Mouse (Mus musculus): ENCODE measurements around the gene Islr2.
"Not testable (repeated sequence)": the region's sequence is repeated elsewhere in the genome, so short reads cannot be mapped to it uniquely, and the experiment has no call there.

Gene Islr2

GRCm38 (mm10) chr9:58203516-58204447, at the start of gene Islr2, which contains the start of gene Islr:
Gene Islr2 (minus strand): TSS chr9:58204319.
Gene Islr (minus strand): TSS chr9:58204306.
- peak; percentile 47 for DNase-seq (ENCODE audit: low spot score)

GRCm38 (mm10) chr9:58253805-58254122, 49.6 kb upstream of the Islr2 start:
- not testable (repeated sequence) for DNase-seq (ENCODE audit: low spot score)

GRCm38 (mm10) chr9:58253033-58253804, 49.1 kb upstream of the Islr2 start, which contains the start of gene Stoml1:
Gene Stoml1 (plus strand): TSS chr9:58253164.
- DNase-seq (ENCODE audit: low spot score): peak; percentile 92

- DNase-seq (ENCODE audit: low spot score): not testable (repeated sequence)
Measured at GRCm38 (mm10) chr9:58250730-58251129, 46.6 kb upstream of the Islr2 start.

- no peak for DNase-seq (ENCODE audit: low spot score)
Measured at GRCm38 (mm10) chr9:58250322-58250721, 46.2 kb upstream of the Islr2 start.

GRCm38 (mm10) chr9:58249592-58250192, 45.6 kb upstream of the Islr2 start, which contains the start of gene Pml:
Gene Pml (minus strand): TSS chr9:58249786.
- peak; percentile 70 for DNase-seq (ENCODE audit: low spot score)

- DNase-seq (ENCODE audit: low spot score): no peak
Measured at GRCm38 (mm10) chr9:58248746-58249413, 44.8 kb upstream of the Islr2 start.

- DNase-seq (ENCODE audit: low spot score): peak; percentile 70
Measured at GRCm38 (mm10) chr9:58247064-58247759, 43.1 kb upstream of the Islr2 start.

- no peak for DNase-seq (ENCODE audit: low spot score)
Measured at GRCm38 (mm10) chr9:58246083-58246591, 42.0 kb upstream of the Islr2 start.

- no peak for DNase-seq (ENCODE audit: low spot score)
Measured at GRCm38 (mm10) chr9:58243696-58244095, 39.6 kb upstream of the Islr2 start.

GRCm38 (mm10) chr9:58242696-58243095, 38.6 kb upstream of the Islr2 start:
- no peak for DNase-seq (ENCODE audit: low spot score)

- peak; percentile 50 for DNase-seq (ENCODE audit: low spot score)
Measured at GRCm38 (mm10) chr9:58241780-58242485, 37.8 kb upstream of the Islr2 start.

- no peak for DNase-seq (ENCODE audit: low spot score)
Measured at GRCm38 (mm10) chr9:58234502-58235015, 30.4 kb upstream of the Islr2 start.

- DNase-seq (ENCODE audit: low spot score): no peak
Measured at GRCm38 (mm10) chr9:58232374-58232773, 28.3 kb upstream of the Islr2 start.

- no peak for DNase-seq (ENCODE audit: low spot score)
Measured at GRCm38 (mm10) chr9:58231746-58232145, 27.6 kb upstream of the Islr2 start.

- DNase-seq (ENCODE audit: low spot score): no peak
Measured at GRCm38 (mm10) chr9:58228777-58229466, 24.8 kb upstream of the Islr2 start.

GRCm38 (mm10) chr9:58225915-58226913, 22.1 kb upstream of the Islr2 start:
- DNase-seq (ENCODE audit: low spot score): no peak

- DNase-seq (ENCODE audit: low spot score): no peak
Measured at GRCm38 (mm10) chr9:58224356-58224755, 20.2 kb upstream of the Islr2 start.
